Mouse (Mus musculus): Measurements from ENCODE around the gene Stab2. TPM values are rescaled to one million over a fixed set of nuclear protein-coding genes. Genes with fewer than 3 reads are reported as not detected.

Stab2 gene
- polyA plus RNA-seq, 1 experiment from 2014 or later = 0.04 TPM

DNA sequence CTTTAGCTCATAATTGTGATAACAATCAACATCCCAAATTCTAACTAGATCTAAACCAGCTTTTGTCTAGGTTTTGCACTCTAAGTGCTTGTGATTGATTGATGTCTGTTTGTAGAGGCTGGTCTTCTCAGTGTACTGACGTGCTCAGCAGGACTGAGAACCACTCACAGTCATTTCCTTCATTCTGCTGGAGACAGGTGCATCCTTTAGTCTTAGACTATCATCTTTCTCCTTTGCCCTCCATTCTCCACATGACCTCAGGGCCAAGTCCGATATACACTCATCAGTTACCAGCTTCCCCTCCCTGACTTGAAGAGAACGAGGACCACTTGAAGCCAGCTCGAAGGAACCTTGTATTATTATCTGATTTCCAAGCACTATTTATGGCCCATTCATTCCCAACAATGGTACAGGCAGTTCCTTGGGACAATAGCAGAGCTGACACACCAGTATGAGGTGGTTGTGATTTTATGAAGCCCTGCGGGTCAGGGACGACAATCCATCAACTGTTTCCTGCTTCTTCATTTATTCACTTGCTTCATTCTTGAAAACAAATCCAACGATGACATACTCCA lies 6.7 kb upstream of the Stab2 start:
- no peak overlapping the region for H3K4me3 ChIP-seq (ENCODE audit: low read length)
- no peaks in the 10 kb centered on the region for H3K4me1 ChIP-seq (ENCODE audit: control insufficient read depth, insufficient read depth, low read depth, low read length)
- H3K36me3 ChIP-seq (ENCODE audit: control insufficient read depth, insufficient read depth, low read length) = no peaks in the 10 kb centered on the region
- H3K9ac ChIP-seq (ENCODE audit: low read depth, low read length) = no peak overlapping the region
- H3K9me3 ChIP-seq (ENCODE audit: control insufficient read depth, low read length) = no peaks in the 10 kb centered on the region
- WGBS = 69% methylated on average over 7 of the region's 7 CpGs
- no peak for ATAC-seq
- H3K4me2 ChIP-seq (ENCODE audit: low read length) = no peak overlapping the region
- no peaks in the 10 kb centered on the region for H3K27me3 ChIP-seq (replicated peaks; ENCODE audit: control insufficient read depth, insufficient read depth, low read length)
- H3K27ac ChIP-seq (ENCODE audit: low read depth, low read length) = no peak overlapping the region

- Histone ChIP-seq H3K4me3 (ENCODE audit: low read length) (no peak overlapping the region), H3K27me3 (replicated peaks; ENCODE audit: control insufficient read depth, insufficient read depth, low read length) (no peaks in the 10 kb centered on the region), H3K27ac (ENCODE audit: low read depth, low read length) (no peak overlapping the region), H3K4me2 (ENCODE audit: low read length) (no peak overlapping the region), H3K4me1 (ENCODE audit: control insufficient read depth, insufficient read depth, low read depth, low read length) (no peaks in the 10 kb centered on the region), H3K9me3 (ENCODE audit: control insufficient read depth, low read length) (no peaks in the 10 kb centered on the region), H3K9ac (ENCODE audit: low read depth, low read length) (no peak overlapping the region), H3K36me3 (ENCODE audit: control insufficient read depth, insufficient read depth, low read length) (no peaks in the 10 kb centered on the region)
- 97% methylated on average over 7 of the region's 7 CpGs for WGBS
- no peak for ATAC-seq
Measured at GRCm38 (mm10) chr10:87012087-87012486, 4.3 kb upstream of the Stab2 start.

DNA sequence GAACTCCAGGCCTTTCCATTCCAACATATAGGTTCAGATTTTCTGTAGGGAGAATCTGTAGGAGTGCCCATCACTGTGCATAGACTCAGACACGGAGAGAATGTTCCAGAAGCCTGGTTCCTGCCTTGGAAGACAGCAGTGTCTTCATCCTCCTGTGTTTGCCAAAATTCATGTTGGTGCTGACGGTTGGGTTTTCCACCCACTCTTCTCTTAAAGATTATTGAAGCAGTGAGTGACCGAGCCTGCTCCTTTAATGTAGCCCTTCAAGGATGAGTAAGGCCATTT lies 332 bp upstream of the Stab2 start:
- ATAC-seq = no peak
- Histone ChIP-seq H3K36me3 (ENCODE audit: control insufficient read depth, insufficient read depth, low read length) (no peaks in the 10 kb centered on the region), H3K4me3 (ENCODE audit: low read length) (no peak overlapping the region), H3K9ac (ENCODE audit: low read depth, low read length) (no peak overlapping the region), H3K9me3 (ENCODE audit: control insufficient read depth, low read length) (no peaks in the 10 kb centered on the region), H3K27me3 (replicated peaks; ENCODE audit: control insufficient read depth, insufficient read depth, low read length) (no peaks in the 10 kb centered on the region), H3K4me2 (ENCODE audit: low read length) (no peak overlapping the region), H3K27ac (ENCODE audit: low read depth, low read length) (no peak overlapping the region), H3K4me1 (ENCODE audit: control insufficient read depth, insufficient read depth, low read depth, low read length) (no peaks in the 10 kb centered on the region)
- 91% methylated on average over 3 of the region's 3 CpGs for WGBS

- Histone ChIP-seq H3K4me3 (ENCODE audit: low read length) (no peak overlapping the region), H3K36me3 (ENCODE audit: control insufficient read depth, insufficient read depth, low read length) (no peaks in the 10 kb centered on the region), H3K4me2 (ENCODE audit: low read length) (no peak overlapping the region), H3K9me3 (ENCODE audit: control insufficient read depth, low read length) (no peaks in the 10 kb centered on the region), H3K27ac (ENCODE audit: low read depth, low read length) (no peak overlapping the region), H3K4me1 (ENCODE audit: control insufficient read depth, insufficient read depth, low read depth, low read length) (no peaks in the 10 kb centered on the region; the same call in 1 of the 2 replicates), H3K27me3 (replicated peaks; ENCODE audit: control insufficient read depth, insufficient read depth, low read length) (no peaks in the 10 kb centered on the region), H3K9ac (ENCODE audit: low read depth, low read length) (no peak overlapping the region)
- ATAC-seq = no peak
- WGBS = 91% methylated on average over 14 of the region's 14 CpGs
Measured at GRCm38 (mm10) chr10:86992238-86992976, 15.4 kb downstream of the Stab2 start.

DNA sequence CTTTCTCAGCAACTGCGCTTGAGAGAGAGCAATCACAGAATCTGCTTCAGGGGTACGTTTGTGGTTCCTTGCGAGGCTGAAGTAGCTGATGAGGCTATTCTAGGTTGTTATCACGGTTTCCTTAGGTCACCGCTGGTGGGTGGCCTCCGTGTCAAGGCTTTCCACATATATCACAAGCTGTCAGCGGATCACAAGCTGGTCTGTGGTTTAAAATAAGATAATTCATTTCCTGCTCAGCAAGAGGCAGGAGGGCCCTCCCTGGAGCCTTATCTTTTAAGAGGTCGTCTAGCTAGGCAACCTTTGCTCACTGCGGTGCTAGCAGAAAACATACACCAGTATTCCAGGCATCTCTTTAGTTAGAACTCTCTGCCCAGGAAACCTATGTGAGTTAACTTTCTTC lies 17.2 kb downstream of the Stab2 start:
- Histone ChIP-seq H3K27ac (ENCODE audit: low read depth, low read length) (no peak overlapping the region), H3K9me3 (ENCODE audit: control insufficient read depth, low read length) (no peaks in the 10 kb centered on the region), H3K9ac (ENCODE audit: low read depth, low read length) (no peak overlapping the region), H3K4me2 (ENCODE audit: low read length) (no peak overlapping the region), H3K4me3 (ENCODE audit: low read length) (no peak overlapping the region), H3K36me3 (ENCODE audit: control insufficient read depth, insufficient read depth, low read length) (no peaks in the 10 kb centered on the region), H3K27me3 (replicated peaks; ENCODE audit: control insufficient read depth, insufficient read depth, low read length) (no peaks in the 10 kb centered on the region), H3K4me1 (ENCODE audit: control insufficient read depth, insufficient read depth, low read depth, low read length) (no peaks in the 10 kb centered on the region; the same call in 1 of the 2 replicates)
- no peak for ATAC-seq
- 72% methylated on average over 9 of the region's 9 CpGs for WGBS

DNA sequence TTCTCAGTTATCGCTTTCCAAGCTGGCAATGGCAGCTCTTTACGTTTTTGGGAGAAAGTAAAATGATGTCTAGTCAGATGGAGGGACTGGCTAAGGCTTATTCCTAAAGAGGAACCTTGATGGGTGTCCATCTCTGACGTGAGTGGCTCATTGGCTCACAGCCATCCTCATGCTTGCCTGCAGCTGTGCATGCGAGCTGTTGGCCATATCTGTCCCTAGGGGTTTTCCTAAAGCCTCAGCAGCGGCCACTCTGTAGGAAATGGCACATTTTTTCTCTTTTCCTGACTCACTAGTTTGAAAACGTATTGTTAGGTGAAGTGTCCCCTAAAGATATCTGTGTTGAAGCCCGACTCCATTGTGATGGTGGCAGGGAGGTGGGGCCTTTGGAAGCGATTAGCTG lies 18.0 kb downstream of the Stab2 start:
- no peak overlapping the region for H3K4me3 ChIP-seq (ENCODE audit: low read length)
- no peak overlapping the region for H3K4me2 ChIP-seq (ENCODE audit: low read length)
- no peak overlapping the region for H3K9ac ChIP-seq (ENCODE audit: low read depth, low read length)
- no peaks in the 10 kb centered on the region; the same call in 1 of the 2 replicates for H3K4me1 ChIP-seq (ENCODE audit: control insufficient read depth, insufficient read depth, low read depth, low read length)
- H3K27me3 ChIP-seq (replicated peaks; ENCODE audit: control insufficient read depth, insufficient read depth, low read length) = no peaks in the 10 kb centered on the region
- ATAC-seq = no peak
- 63% methylated on average over 8 of the region's 8 CpGs for WGBS
- H3K36me3 ChIP-seq (ENCODE audit: control insufficient read depth, insufficient read depth, low read length) = no peaks in the 10 kb centered on the region
- no peaks in the 10 kb centered on the region for H3K9me3 ChIP-seq (ENCODE audit: control insufficient read depth, low read length)
- H3K27ac ChIP-seq (ENCODE audit: low read depth, low read length) = no peak overlapping the region

GRCm38 (mm10) chr10:86976001-86976726 lies 31.7 kb downstream of the Stab2 start:
- Histone ChIP-seq H3K4me2 (ENCODE audit: low read length) (no peak overlapping the region), H3K9ac (ENCODE audit: low read depth, low read length) (no peak overlapping the region), H3K4me1 (ENCODE audit: control insufficient read depth, insufficient read depth, low read depth, low read length) (peaks cover 2% of the 10 kb centered on the region), H3K27me3 (replicated peaks; ENCODE audit: control insufficient read depth, insufficient read depth, low read length) (no peaks in the 10 kb centered on the region), H3K4me3 (ENCODE audit: low read length) (no peak overlapping the region), H3K27ac (ENCODE audit: low read depth, low read length) (no peak overlapping the region), H3K9me3 (ENCODE audit: control insufficient read depth, low read length) (no peaks in the 10 kb centered on the region), H3K36me3 (ENCODE audit: control insufficient read depth, insufficient read depth, low read length) (no peaks in the 10 kb centered on the region)
- ATAC-seq = no peak
- WGBS = 86% methylated on average over 5 of the region's 5 CpGs

DNA sequence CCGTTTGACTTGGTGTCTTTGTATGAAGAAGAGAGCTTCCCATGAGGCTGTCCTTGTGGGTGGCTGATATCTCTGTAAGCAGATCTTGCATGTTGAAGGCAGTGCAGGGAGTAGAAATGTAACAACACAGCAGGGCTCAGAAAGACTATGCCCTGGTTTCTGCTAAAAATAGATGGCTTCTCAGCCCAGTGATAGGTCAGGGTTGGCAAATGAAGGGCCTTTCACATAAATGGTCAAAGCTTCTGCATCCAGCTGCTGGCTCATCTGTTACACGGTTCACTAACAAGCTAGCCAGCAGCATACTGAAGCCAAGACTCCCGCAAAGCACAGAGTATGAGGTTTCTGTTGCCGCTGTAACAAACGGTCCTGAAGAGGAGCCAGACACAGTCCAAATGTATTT lies 34.5 kb downstream of the Stab2 start:
- Histone ChIP-seq H3K9me3 (ENCODE audit: control insufficient read depth, low read length) (no peaks in the 10 kb centered on the region), H3K27ac (ENCODE audit: low read depth, low read length) (no peak overlapping the region), H3K27me3 (replicated peaks; ENCODE audit: control insufficient read depth, insufficient read depth, low read length) (no peaks in the 10 kb centered on the region), H3K4me1 (ENCODE audit: control insufficient read depth, insufficient read depth, low read depth, low read length) (peaks cover 2% of the 10 kb centered on the region), H3K9ac (ENCODE audit: low read depth, low read length) (no peak overlapping the region), H3K36me3 (ENCODE audit: control insufficient read depth, insufficient read depth, low read length) (no peaks in the 10 kb centered on the region), H3K4me3 (ENCODE audit: low read length) (no peak overlapping the region), H3K4me2 (ENCODE audit: low read length) (no peak overlapping the region)
- ATAC-seq = no peak
- WGBS = 73% methylated on average over 5 of the region's 5 CpGs

- Histone ChIP-seq H3K4me3 (ENCODE audit: low read length) (no peak overlapping the region; the same call in 1 of the 2 replicates), H3K4me1 (ENCODE audit: control insufficient read depth, insufficient read depth, low read depth, low read length) (peaks cover 2% of the 10 kb centered on the region), H3K4me2 (ENCODE audit: low read length) (peak overlapping the region; percentile 55), H3K36me3 (ENCODE audit: control insufficient read depth, insufficient read depth, low read length) (no peaks in the 10 kb centered on the region), H3K27me3 (replicated peaks; ENCODE audit: control insufficient read depth, insufficient read depth, low read length) (no peaks in the 10 kb centered on the region), H3K9me3 (ENCODE audit: control insufficient read depth, low read length) (no peaks in the 10 kb centered on the region), H3K27ac (ENCODE audit: low read depth, low read length) (no peak overlapping the region), H3K9ac (ENCODE audit: low read depth, low read length) (no peak overlapping the region)
- 25% methylated on average over 7 of the region's 7 CpGs for WGBS
- ATAC-seq = peak; percentile 77
Measured at GRCm38 (mm10) chr10:86972503-86972826, 35.4 kb downstream of the Stab2 start.

Measured in hindbrain, embryonic 16.5 days (tissue).